Mouse (Mus musculus) ES-E14 (cell line): Measurements from ENCODE around the gene Ypel2.

Experiments
- HCFC1 ChIP-seq: IDR thresholded peaks from 2 replicates; pipeline ENCODE4 v1.6.1; 2012; ENCODE audit warnings: low read length, inconsistent platforms, borderline replicate concordance; ENCODE audit not compliant: insufficient read depth
- ZC3H11A ChIP-seq: IDR thresholded peaks from 2 replicates; pipeline ENCODE4 v1.6.1; 2012; ENCODE audit warnings: low read depth, mild to moderate bottlenecking, inconsistent platforms, low read length, borderline replicate concordance

DNA sequence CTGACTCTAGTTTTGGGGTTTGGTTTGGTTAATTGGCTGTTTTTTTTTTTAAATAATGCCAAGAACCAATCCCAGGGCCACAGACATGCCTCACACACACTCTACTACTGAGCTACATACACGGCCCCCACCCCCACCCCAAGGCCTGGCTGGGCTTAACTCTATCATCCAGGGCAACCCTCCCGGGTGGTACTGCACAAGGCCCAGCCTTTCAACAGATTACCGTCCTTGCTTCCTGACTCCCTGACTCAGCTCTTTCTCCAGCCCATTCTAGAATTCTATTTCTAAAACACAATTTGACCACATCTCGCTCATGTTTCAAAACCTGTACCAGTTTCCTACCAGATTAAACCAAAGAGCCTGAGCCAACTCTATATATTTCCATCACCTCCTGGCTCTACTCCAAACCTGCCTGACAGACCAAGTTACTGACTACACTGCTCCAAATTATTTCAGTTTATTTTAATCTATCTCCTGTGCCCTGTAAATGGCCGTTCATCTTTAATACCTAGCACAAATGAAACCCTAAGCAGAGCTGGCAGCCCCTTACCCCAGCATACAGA is 12.2 kb downstream of the Ypel2 start:
- TF ChIP-seq ZC3H11A (no peak), HCFC1 (no peak)
